Mouse (Mus musculus) left cerebral cortex, adult 2 months (tissue): Measurements from ENCODE around the gene Rnf113a2. TPM values are rescaled to one million over a fixed set of nuclear protein-coding genes. Genes with fewer than 3 reads are reported as not detected.
A peak's percentile ranks its signal among the peaks of the same experiment; 100 is the strongest.

Experiments used
- DNase-seq, 2 experiments: peaks; one replicate each; pipeline ENCODE4 v3.0.0; 2021 to 2022; ENCODE audit warnings: low spot score in 2 of 2, mixed read lengths in 1 of 2; ENCODE audit errors: extremely low spot score in 1 of 2
- H3K27ac ChIP-seq: fragments of 200-600 bp; 2 replicates; pipeline ENCODE4 v1.8.1; 2022
- H3K4me3 ChIP-seq: fragments of 200-600 bp; 2 replicates; pipeline ENCODE4 v1.8.1; 2022
- CTCF ChIP-seq: fragments of 200-600 bp; IDR thresholded peaks from 2 replicates; pipeline ENCODE4 v1.8.1; 2022; ENCODE audit warnings: antibody characterized with exemption, mild to moderate bottlenecking, moderate library complexity
- intact Hi-C: fragments of 180-260 bp; cut with DNase I; formaldehyde crosslinking; loops from one replicate; pipeline ENCODE4 v1.15.1; 2025
- total RNA-seq, 2 experiments: library from RNA; stranded (reverse); gene quantifications; 2 replicates each; pipeline ENCODE4 v1.2.3; 2021

Gene Rnf113a2
- total RNA-seq, 2 experiments from 2014 or later: 11.3 to 11.8 TPM

DNA sequence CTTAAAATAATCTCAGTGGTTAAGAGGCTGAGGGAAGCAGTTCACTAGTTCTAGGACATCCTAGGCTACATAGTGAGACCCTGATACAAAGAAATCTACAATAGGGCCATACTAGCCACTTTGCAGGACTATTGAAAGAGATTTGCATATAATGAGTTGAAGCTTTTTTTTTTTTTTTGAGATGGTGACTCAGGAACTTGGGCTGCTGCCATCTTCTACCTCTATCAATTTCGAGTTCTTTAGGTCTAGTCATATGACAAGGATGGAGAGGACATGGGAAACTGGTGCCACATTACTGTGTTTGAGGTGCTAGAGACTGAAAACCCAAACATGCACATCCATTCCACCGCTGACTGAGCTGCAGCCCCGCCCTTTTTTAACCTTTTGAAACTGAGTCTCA, 7.0 kb downstream of the Rnf113a2 start:
- H3K27ac ChIP-seq: no peak overlapping the region
- TF ChIP-seq CTCF: no peak
- H3K4me3 ChIP-seq: no peak overlapping the region
- DNase-seq: no peak
- intact Hi-C loops: no loop called here

DNA sequence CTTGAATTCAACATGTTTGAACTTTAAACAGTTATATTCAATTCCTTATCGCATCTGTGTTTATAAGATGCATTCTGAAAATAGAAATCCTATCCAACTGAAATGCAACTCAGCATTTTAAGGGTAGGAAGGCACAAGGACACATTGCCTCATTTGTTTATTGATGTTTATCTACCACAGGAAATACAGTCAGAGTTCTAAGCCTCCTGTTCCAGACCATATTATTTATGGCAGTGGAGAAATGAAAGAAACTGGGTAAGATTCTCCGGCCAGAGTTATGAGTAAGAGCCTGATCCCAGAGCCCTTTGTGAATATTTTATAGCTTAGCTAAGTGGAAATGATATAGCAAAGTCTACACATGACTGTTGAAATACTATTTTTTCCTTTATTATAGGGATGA, 12.8 kb downstream of the Rnf113a2 start:
- Histone ChIP-seq H3K27ac (no peak overlapping the region), H3K4me3 (no peak overlapping the region)
- no peak for DNase-seq
- intact Hi-C loops: no loop called here
- TF ChIP-seq CTCF: no peak

DNA sequence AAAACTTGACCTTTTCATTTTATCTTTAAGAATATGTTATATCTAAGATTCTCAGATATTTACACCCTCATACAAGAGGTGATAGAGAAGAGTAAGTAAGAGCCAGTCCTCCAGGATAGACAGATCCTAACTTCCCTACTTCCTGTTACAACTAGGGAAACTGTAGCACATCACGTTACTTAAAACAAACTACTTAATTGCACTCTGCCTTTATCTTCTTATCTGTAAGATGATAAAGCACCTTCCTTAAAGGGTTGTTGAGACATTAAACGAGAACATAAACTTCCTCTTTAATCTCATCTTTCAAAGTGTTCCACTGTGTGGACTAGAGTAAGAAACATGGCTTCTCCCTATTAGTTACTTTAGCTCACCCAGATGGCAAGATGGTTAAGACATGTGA, 21.7 kb downstream of the Rnf113a2 start:
- TF ChIP-seq CTCF: no peak

DNA sequence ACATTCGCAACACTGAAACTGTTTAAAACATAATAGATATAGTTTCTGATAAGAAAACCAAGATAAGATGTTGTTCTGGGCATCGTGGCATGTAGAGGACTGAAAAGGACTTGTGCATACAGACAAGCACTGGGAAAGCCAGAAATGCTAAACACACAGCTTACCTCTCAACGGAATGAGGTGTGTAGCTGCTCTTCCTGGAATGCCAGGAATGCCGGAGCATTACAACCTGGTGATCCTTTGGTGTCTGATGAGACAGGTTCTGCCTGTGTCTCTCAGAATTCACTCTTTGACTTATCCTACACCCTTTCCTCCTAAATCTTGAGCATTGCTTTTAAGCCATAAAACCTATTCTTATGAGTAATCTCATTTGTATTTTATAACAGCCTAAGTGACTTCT, 25.5 kb downstream of the Rnf113a2 start:
- DNase-seq: no peak
- TF ChIP-seq CTCF: no peak
- intact Hi-C loops: no loop called here

More for the DNA sequence above, 21.7 kb downstream of the Rnf113a2 start:
- H3K27ac ChIP-seq: no peak overlapping the region
- no peak overlapping the region for H3K4me3 ChIP-seq
- no peak for DNase-seq
- intact Hi-C loops: no loop called here

DNA sequence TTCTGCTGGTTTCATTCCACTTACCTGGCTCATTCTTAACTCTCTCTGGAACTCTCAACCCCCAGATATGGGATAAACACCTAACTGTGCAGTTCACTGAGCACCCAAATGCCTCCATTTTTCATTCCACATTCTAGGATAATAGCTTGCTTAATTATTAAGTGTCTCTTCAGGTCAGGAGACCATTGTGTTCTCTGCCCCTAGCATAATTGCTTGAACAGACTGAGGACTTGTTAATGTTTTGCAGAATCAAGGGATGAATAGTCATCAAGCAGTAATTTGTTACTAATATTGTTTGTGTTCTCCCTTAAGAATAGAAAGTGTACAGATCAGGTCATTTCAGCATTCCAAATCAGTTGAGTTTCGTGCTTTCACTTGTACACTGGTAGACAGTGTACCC, 30.4 kb downstream of the Rnf113a2 start:
- H3K4me3 ChIP-seq: no peak overlapping the region
- intact Hi-C loops: no loop called here
- DNase-seq: no peak
- TF ChIP-seq CTCF: no peak
- H3K27ac ChIP-seq: no peak overlapping the region

More for the DNA sequence above, 25.5 kb downstream of the Rnf113a2 start:
- Histone ChIP-seq H3K27ac (no peak overlapping the region), H3K4me3 (no peak overlapping the region)

DNA sequence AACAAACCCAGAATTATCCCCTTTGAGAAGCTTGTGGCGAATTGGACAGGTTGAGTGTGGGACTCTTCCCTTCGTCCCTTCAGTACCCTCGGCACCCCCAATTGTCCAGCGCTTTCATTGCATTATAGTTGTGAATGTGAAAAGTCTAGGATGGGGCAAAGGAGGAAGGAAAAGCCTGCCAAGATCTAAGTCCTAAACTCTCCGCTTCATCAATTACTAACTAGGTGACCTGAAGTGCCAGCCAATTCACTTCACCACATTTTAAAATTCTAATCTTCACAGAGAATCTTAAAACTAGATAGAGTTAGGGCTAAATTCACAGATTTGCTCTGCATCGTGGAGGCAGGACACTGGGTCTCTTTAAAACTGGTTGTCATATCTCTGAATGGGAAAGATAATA, 31.2 kb downstream of the Rnf113a2 start:
- DNase-seq: no peak
- Histone ChIP-seq H3K4me3 (no peak overlapping the region), H3K27ac (no peak overlapping the region)
- TF ChIP-seq CTCF: no peak
- intact Hi-C loops: no loop called here

DNA sequence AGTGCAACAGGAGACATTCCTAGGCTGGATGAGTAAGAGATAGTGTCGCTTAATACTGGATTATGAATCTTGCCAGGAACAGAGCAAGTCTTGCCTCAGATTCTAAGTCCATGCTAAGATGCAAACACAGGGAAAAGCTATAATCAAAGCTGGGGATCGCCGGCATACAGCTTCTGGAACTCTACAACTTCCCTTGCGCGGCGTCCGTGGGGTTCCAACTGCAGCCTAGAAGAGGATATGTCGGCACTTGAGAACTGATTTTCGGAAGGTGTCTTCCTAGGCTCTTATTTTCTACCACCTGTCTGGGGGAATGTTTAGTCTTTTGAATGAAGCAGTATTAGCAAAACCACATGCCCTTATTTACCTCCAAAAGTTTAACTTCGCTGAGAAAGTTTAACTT, 32.9 kb downstream of the Rnf113a2 start:
- DNase-seq: no peak
- peak overlapping the region; percentile 91 for H3K27ac ChIP-seq
- H3K4me3 ChIP-seq: peak overlapping the region; percentile 91
- intact Hi-C loops: no loop called here
- no peak for TF ChIP-seq CTCF

DNA sequence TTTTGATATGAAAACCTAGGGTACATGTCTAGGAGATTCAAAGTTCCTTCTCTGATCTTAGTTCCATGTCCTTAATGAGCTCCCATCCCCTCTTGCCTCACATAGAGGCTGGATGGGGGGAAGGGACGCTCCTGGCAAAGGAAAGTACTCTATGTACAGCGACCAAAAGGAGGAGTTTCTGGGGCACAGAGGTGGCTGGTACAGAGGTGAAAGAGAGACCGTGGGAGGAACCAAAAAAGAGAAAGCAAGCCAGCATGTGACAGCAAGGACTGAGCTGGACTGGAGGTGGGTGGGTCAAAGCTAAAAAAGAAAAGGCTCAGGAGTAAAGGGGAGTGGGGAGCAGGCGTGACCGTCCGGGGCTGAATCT, 33.3 kb downstream of the Rnf113a2 start:
- TF ChIP-seq CTCF: no peak
- intact Hi-C loops: no loop called here
- H3K27ac ChIP-seq: peak overlapping the region; percentile 91
- DNase-seq: peak in 1 of 2 experiments; percentile 11
- peak overlapping the region; percentile 91 for H3K4me3 ChIP-seq

DNA sequence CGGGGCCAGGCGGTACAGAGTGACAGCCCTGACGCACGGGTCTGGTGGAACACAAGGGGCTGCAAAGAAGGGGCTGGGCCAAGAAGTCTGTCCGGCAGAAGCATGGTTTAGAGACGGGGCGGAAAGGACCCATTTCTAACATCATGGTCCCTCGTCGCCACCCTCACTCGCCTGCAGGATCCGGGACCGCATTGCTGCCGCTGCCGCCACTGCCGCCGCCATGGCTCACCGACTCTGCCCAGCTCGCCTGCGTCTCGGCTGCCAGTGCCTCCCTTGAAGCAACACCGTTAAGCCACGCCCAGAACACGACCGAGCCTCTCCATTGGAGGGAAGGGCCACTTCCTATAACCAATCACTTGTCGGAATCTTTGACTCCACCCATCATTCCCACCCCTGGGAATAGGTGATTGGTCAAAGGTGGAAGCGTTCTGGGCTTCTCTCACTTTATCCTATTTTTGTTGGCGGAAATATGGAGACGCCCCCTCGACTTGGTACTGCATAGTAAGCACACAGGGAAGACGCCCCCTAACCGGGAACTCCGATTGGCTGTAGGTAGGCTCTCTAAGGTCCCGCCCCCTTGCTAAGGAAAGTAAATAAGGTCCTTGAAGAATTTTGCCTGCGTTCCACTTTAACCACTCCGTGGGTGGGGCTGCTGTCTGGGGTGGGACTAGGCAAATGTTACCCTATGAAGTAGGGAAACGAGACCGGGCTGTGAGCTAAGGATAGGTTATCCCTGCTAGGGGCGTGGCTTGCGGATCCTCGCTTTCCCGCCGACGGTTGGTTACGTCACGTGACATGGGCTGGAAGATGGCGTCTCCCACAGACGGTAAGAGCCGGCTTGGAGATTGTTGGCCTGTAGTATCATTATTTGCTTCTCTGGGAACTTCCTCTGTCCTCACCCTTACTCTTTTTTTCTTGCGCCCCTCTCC, 34.0 kb downstream of the Rnf113a2 start, which contains the start of the genes Aldh6a1 and Lin52:
Aldh6a1 (minus strand) TSS at position 287 of the 929 bp plus-strand sequence.
Lin52 (plus strand) TSS at position 705 of the 929 bp plus-strand sequence.
- DNase-seq: peak; percentile 93 to 96
- Histone ChIP-seq H3K4me3 (peak within 1 kb of the TSS; percentile 91), H3K27ac (peak within 1 kb of the TSS; percentile 91)
- intact Hi-C loops: no loop called here
- TF ChIP-seq CTCF: no peak

DNA sequence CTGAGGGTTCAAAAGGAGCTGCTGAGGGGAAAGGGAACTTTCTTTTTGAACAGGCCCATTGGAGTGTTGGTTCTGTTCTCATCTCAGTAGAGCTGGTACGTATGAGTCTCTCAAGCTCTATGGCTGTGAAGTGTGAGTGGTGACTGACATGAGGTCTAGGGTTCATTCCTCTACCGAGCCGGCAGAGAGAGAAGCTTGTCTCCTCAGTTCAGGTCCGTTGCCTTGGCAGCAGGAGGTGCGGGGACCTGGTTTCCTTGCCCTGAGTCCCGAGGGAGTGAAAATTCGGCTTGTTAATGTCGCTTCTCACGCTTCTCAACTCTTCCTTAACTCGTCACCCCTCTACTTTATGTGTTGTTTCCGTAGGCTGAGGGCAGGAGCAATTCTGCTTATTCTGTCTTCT, 34.8 kb downstream of the Rnf113a2 start:
- peak in 1 of 2 experiments; percentile 9 for DNase-seq
- H3K27ac ChIP-seq: peak overlapping the region; percentile 78
- no peak for TF ChIP-seq CTCF
- intact Hi-C loops: no loop called here
- peak overlapping the region; percentile 91 for H3K4me3 ChIP-seq

DNA sequence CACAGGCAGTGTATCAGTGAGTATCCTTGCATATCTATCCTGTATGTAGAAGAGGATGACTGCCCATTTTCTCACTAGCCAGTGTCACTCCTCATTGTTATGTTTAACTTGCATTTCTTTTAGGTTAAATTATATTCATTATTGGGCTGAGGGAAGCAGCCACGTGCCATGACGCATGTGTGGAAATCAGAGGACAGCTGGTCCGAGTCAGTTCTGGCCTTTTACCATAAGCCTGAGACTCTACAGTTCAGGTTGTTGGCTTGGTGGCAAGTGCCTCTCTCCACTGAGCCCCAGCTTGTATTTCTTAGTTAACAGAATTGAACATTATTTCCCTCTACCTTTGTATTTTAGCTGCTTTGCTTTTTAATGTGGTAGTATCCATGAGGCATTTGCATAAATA, 39.9 kb downstream of the Rnf113a2 start:
- Histone ChIP-seq H3K27ac (no peak overlapping the region), H3K4me3 (no peak overlapping the region)
- no peak for TF ChIP-seq CTCF
- intact Hi-C loops: no loop called here
- no peak for DNase-seq

DNA sequence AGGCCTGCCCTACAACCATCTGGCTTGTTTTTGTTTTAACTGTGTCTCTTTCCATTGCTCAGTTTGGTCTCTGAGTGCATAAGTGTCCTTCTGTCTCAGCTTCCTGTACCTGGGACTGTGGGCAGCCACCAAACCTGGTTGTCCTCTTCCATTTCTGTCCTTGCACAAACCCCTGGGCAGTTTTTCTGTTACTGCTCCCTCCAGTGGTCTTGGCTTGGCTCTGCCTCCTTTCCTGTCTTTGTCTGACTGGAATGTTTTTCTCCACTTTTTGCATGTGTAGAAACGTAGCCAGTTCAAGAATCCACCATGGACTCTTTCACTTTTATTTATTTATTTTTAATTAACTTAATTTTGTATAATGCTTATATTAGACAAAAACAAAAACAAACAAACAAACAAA, 42.8 kb downstream of the Rnf113a2 start:
- DNase-seq: no peak
- intact Hi-C loops: loop anchor here (10.0 kb wide), 1 partner anchor 295 kb away; no protein-coding TSS in a partner anchor
- H3K27ac ChIP-seq: no peak overlapping the region
- H3K4me3 ChIP-seq: no peak overlapping the region
- TF ChIP-seq CTCF: no peak; the same call in none of the 2 replicates
